Mouse (Mus musculus) MEL (cell line): ENCODE measurements around the gene Fiz1. TPM values are rescaled to one million over a fixed set of nuclear protein-coding genes. Genes with fewer than 3 reads are reported as not detected.

Experiments used
- DNase-seq: peaks from one replicate; pipeline ENCODE4 v3.0.0; 2011; ENCODE audit warnings: low read depth, low spot score
- H3K27ac ChIP-seq: 2 replicates; pipeline ENCODE4 v1.5.1; 2012; ENCODE audit warnings: low read depth, mild to moderate bottlenecking, control low read depth, low read length, moderate library complexity; ENCODE audit not compliant: control insufficient read depth
- H3K27me3 ChIP-seq, 2 experiments: fragments of 150-350 bp in 1 of 2; sonication (generic) in 1 of 2; 2 replicates each; pipeline ENCODE4 v1.6.1; 2012; ENCODE audit warnings: low read length in 2 of 2, mild to moderate bottlenecking in 2 of 2, improper control_type of control experiment in 1 of 2, moderate library complexity in 1 of 2; ENCODE audit not compliant: insufficient read depth in 2 of 2, control insufficient read depth in 1 of 2
- H3K36me3 ChIP-seq, 2 experiments: 2 replicates each; pipeline ENCODE4 v1.6.1; 2012 to 2014; ENCODE audit warnings: low read length in 2 of 2, improper control_type of control experiment in 1 of 2, inconsistent platforms in 1 of 2, mild to moderate bottlenecking in 1 of 2; ENCODE audit not compliant: insufficient read depth in 2 of 2, control insufficient read depth in 1 of 2
- H3K4me1 ChIP-seq, 2 experiments: fragments of 150-350 bp in 1 of 2; sonication (generic) in 1 of 2; 2 replicates each; pipeline ENCODE4 v1.6.1; 2012; ENCODE audit warnings: low read length in 2 of 2, improper control_type of control experiment in 1 of 2, mild to moderate bottlenecking in 1 of 2; ENCODE audit not compliant: insufficient read depth in 2 of 2, control insufficient read depth in 1 of 2
- H3K4me3 ChIP-seq, 2 experiments: fragments of 150-350 bp in 1 of 2; sonication (generic) in 1 of 2; 2 replicates each; pipeline ENCODE4 v1.5.1; 2012; ENCODE audit warnings: low read depth in 2 of 2, low read length in 2 of 2, mild to moderate bottlenecking in 2 of 2, moderate library complexity in 2 of 2, control low read depth in 1 of 2, improper control_type of control experiment in 1 of 2; ENCODE audit not compliant: control insufficient read depth in 1 of 2, insufficient read depth in 1 of 2
- H3K79me2 ChIP-seq: 2 replicates; pipeline ENCODE4 v1.6.1; 2012; ENCODE audit warnings: mild to moderate bottlenecking, low read length, moderate library complexity; ENCODE audit not compliant: control insufficient read depth, poor library complexity, insufficient read depth
- H3K9ac ChIP-seq: 2 replicates; pipeline ENCODE4 v1.6.1; 2012; ENCODE audit warnings: low read depth, mild to moderate bottlenecking, control low read depth, low read length, moderate library complexity; ENCODE audit not compliant: control insufficient read depth, poor library complexity, severe bottlenecking
- H3K9me3 ChIP-seq: fragments of 150-350 bp; sonication (generic); replicated peaks from 2 replicates; pipeline ENCODE4 v1.6.1; 2012; ENCODE audit warnings: mild to moderate bottlenecking, low read length, improper control_type of control experiment, moderate library complexity; ENCODE audit not compliant: insufficient read depth
- BHLHE40 ChIP-seq: IDR thresholded peaks from 2 replicates; pipeline ENCODE4 v1.6.1; 2012; ENCODE audit warnings: low read depth, mild to moderate bottlenecking, inconsistent platforms, low read length, improper control_type of control experiment, borderline replicate concordance
- CHD1 ChIP-seq: IDR thresholded peaks from 2 replicates; pipeline ENCODE4 v1.6.1; 2012; ENCODE audit warnings: low read depth, mild to moderate bottlenecking, inconsistent platforms, low read length, improper control_type of control experiment
- CTCF ChIP-seq, 3 experiments: IDR thresholded peaks in 2 of 3; conservative IDR thresholded peaks in 1 of 3; 2 replicates each; pipeline ENCODE4 v1.5.1; 2011 to 2012; ENCODE audit warnings: low read length in 3 of 3, low read depth in 2 of 3, mild to moderate bottlenecking in 2 of 3, improper control_type of control experiment in 1 of 3, inconsistent platforms in 1 of 3, mixed read lengths in 1 of 3, moderate library complexity in 1 of 3; ENCODE audit not compliant: control insufficient read depth in 1 of 3, insufficient read depth in 1 of 3, poor library complexity in 1 of 3, severe bottlenecking in 1 of 3
- E2F4 ChIP-seq: IDR thresholded peaks from 2 replicates; pipeline ENCODE4 v1.6.1; 2011; ENCODE audit warnings: low read depth, low read length, improper control_type of control experiment, borderline replicate concordance
- EP300 ChIP-seq, 2 experiments: IDR thresholded peaks; 2 replicates each; pipeline ENCODE4 v1.6.1; 2011; ENCODE audit warnings: improper control_type of control experiment in 2 of 2, low read length in 2 of 2, low read depth in 1 of 2, mild to moderate bottlenecking in 1 of 2
- GABPA ChIP-seq: IDR thresholded peaks from 2 replicates; pipeline ENCODE4 v1.6.1; 2012; ENCODE audit warnings: low read depth, mild to moderate bottlenecking, inconsistent platforms, low read length, improper control_type of control experiment, moderate library complexity
- HCFC1 ChIP-seq: IDR thresholded peaks from 2 replicates; pipeline ENCODE4 v1.6.1; 2012; ENCODE audit warnings: low read depth, mild to moderate bottlenecking, inconsistent platforms, low read length, improper control_type of control experiment, moderate library complexity
- JUND ChIP-seq: IDR thresholded peaks from 2 replicates; pipeline ENCODE4 v1.6.1; 2011; ENCODE audit warnings: low read depth, mild to moderate bottlenecking, improper control_type of control experiment, low read length
- MAFK ChIP-seq: IDR thresholded peaks from 2 replicates; pipeline ENCODE4 v1.6.1; 2011; ENCODE audit warnings: low read depth, mild to moderate bottlenecking, low read length, improper control_type of control experiment, borderline replicate concordance
- NRF1 ChIP-seq: IDR thresholded peaks from 2 replicates; pipeline ENCODE4 v1.6.1; 2014; ENCODE audit warnings: low read depth, mild to moderate bottlenecking, inconsistent platforms, low read length, improper control_type of control experiment, moderate library complexity; ENCODE audit not compliant: poor library complexity, insufficient read depth, severe bottlenecking
- POLR2AphosphoS2 ChIP-seq: IDR thresholded peaks from 2 replicates; pipeline ENCODE4 v1.6.1; 2011; ENCODE audit warnings: low read length, improper control_type of control experiment
- RAD21 ChIP-seq: IDR thresholded peaks from 2 replicates; pipeline ENCODE4 v1.6.1; 2011; ENCODE audit warnings: mild to moderate bottlenecking, low read depth, low read length, improper control_type of control experiment
- RCOR1 ChIP-seq: IDR thresholded peaks from 2 replicates; pipeline ENCODE4 v1.6.1; 2012; ENCODE audit warnings: low read depth, mild to moderate bottlenecking, inconsistent platforms, low read length, improper control_type of control experiment
- SMC3 ChIP-seq: IDR thresholded peaks from 2 replicates; pipeline ENCODE4 v1.6.1; 2011; ENCODE audit warnings: low read depth, low read length, improper control_type of control experiment
- TAL1 ChIP-seq: IDR thresholded peaks from 2 replicates; pipeline ENCODE4 v1.6.1; 2012; ENCODE audit warnings: mild to moderate bottlenecking, inconsistent platforms, low read length, moderate library complexity, mixed read lengths
- TBP ChIP-seq: IDR thresholded peaks from 2 replicates; pipeline ENCODE4 v1.8.0; 2011; ENCODE audit warnings: low read depth, low read length, improper control_type of control experiment
- TCF12 ChIP-seq: IDR thresholded peaks from 2 replicates; pipeline ENCODE4 v1.6.1; 2014; ENCODE audit warnings: low read depth, mild to moderate bottlenecking, inconsistent platforms, low read length, improper control_type of control experiment, moderate library complexity
- UBTF ChIP-seq: IDR thresholded peaks from 2 replicates; pipeline ENCODE4 v1.6.1; 2012; ENCODE audit warnings: low read depth, mild to moderate bottlenecking, inconsistent platforms, low read length, improper control_type of control experiment, moderate library complexity, borderline replicate concordance; ENCODE audit not compliant: insufficient read depth
- USF1 ChIP-seq: IDR thresholded peaks from 2 replicates; pipeline ENCODE4 v1.6.1; 2014; ENCODE audit warnings: low read depth, mild to moderate bottlenecking, inconsistent platforms, low read length, improper control_type of control experiment, moderate library complexity
- polyA plus RNA-seq, 2 experiments: library from polyadenylated mRNA; stranded (reverse) in 1 of 2; unstranded in 1 of 2; fragments of >175 nt in 1 of 2; fragments of >200 nt in 1 of 2; gene quantifications; 2 replicates each; pipeline versions ENCODE4 v1.2.1 to v1.2.4; 2012; ENCODE audit warnings: low replicate concordance in 2 of 2, low read depth in 1 of 2; ENCODE audit not compliant: insufficient read length in 2 of 2, insufficient read depth in 1 of 2, missing spikeins in 1 of 2
- total RNA-seq: library from RNA; depleted of rRNA; stranded (reverse); fragments of 300-350 nt; gene quantifications from 2 replicates; pipeline ENCODE4 v1.2.3, GENCODE M21; 2012

Fiz1 gene
- total and polyA plus RNA-seq, 3 experiments: 28.1 to 56.5 TPM; not detected in 1

GRCm38 (mm10) chr7:4975455-4975854, 39.0 kb downstream of the Fiz1 start:
- peaks cover 0 to 9% of the 10 kb centered on the region in 2 experiments; a peak in 1 of 4 replicates for H3K4me1 ChIP-seq
- no peaks in the 10 kb centered on the region for H3K36me3 ChIP-seq
- H3K4me3 ChIP-seq: no peak overlapping the region
- no peak overlapping the region for H3K9ac ChIP-seq
- H3K79me2 ChIP-seq: no peaks in the 10 kb centered on the region
- no peak for DNase-seq
- TF ChIP-seq UBTF (no peak), RAD21 (no peak), TCF12 (no peak), RCOR1 (no peak), CTCF (IDR thresholded peaks at IDR 0.05 in 2 of 3, conservative IDR thresholded peaks at IDR 0.05 in 1 of 3; ENCODE audit: control insufficient read depth in 1 of 3, insufficient read depth in 1 of 3, low read depth in 2 of 3, low read length in 3 of 3, poor library complexity in 1 of 3, severe bottlenecking in 1 of 3) (no peak), USF1 (no peak)
- no peaks in the 10 kb centered on the region for H3K9me3 ChIP-seq
- no peak overlapping the region for H3K27ac ChIP-seq
- H3K27me3 ChIP-seq: no peaks in the 10 kb centered on the region

- no peak for DNase-seq
These were observed 42.0 kb downstream of the Fiz1 start for GRCm38 (mm10) chr7:4972321-4973047.

GRCm38 (mm10) chr7:4971710-4972109, 42.8 kb downstream of the Fiz1 start:
- Histone ChIP-seq H3K27me3 (no peaks in the 10 kb centered on the region), H3K9ac (no peak overlapping the region), H3K4me1 (peaks cover 0 to 9% of the 10 kb centered on the region in 2 experiments; a peak in 1 of 4 replicates), H3K36me3 (no peaks in the 10 kb centered on the region), H3K79me2 (no peaks in the 10 kb centered on the region), H3K27ac (no peak overlapping the region), H3K4me3 (no peak overlapping the region), H3K9me3 (no peaks in the 10 kb centered on the region)
- TF ChIP-seq POLR2AphosphoS2 (no peak), MAFK (no peak), NRF1 (no peak), EP300 (IDR thresholded peaks at IDR 0.05; ENCODE audit: low read depth in 1 of 2, low read length in 2 of 2) (no peak), TCF12 (no peak), CHD1 (no peak)
- DNase-seq: no peak

More at GRCm38 (mm10) chr7:4972321-4973047, 42.0 kb downstream of the Fiz1 start:
- no peak overlapping the region for H3K4me3 ChIP-seq
- H3K79me2 ChIP-seq: no peaks in the 10 kb centered on the region
- H3K27me3 ChIP-seq: no peaks in the 10 kb centered on the region
- H3K9ac ChIP-seq: no peak overlapping the region
- no peaks in the 10 kb centered on the region for H3K36me3 ChIP-seq
- no peak overlapping the region for H3K27ac ChIP-seq
- H3K9me3 ChIP-seq: no peaks in the 10 kb centered on the region
- H3K4me1 ChIP-seq: peaks cover 0 to 9% of the 10 kb centered on the region in 2 experiments; a peak in 1 of 4 replicates
- TF ChIP-seq GABPA: no peak
- no peak for TF ChIP-seq JUND
- no peak for TF ChIP-seq TAL1
- TF ChIP-seq CHD1: no peak
- TF ChIP-seq SMC3: no peak
- no peak for TF ChIP-seq RAD21
- no peak for TF ChIP-seq BHLHE40
- TF ChIP-seq POLR2AphosphoS2: no peak
- no peak for TF ChIP-seq HCFC1
- TF ChIP-seq TBP: no peak
- no peak for TF ChIP-seq E2F4
- TF ChIP-seq NRF1: no peak
